Mouse (Mus musculus): ENCODE results near the gene Casp12. TPM values are rescaled to one million over a fixed set of nuclear protein-coding genes. Genes with fewer than 3 reads are reported as not detected.

The Casp12 gene
- polyA plus RNA-seq (2015; fragmentation: Nextera tagmentation; extraction: Ambion mirVana), result 2.2 and 2.5 TPM in 2 replicates

GRCm38 (mm10) chr9:5345291-5345898 lies at the start of gene Casp12:
Gene Casp12 (plus strand): TSS chr9:5345430.

GRCm38 (mm10) chr9:5298329-5299131 lies 46.7 kb upstream of the Casp12 start, which contains the start of gene Casp1:
Gene Casp1 (plus strand): TSS chr9:5298517.

DNA sequence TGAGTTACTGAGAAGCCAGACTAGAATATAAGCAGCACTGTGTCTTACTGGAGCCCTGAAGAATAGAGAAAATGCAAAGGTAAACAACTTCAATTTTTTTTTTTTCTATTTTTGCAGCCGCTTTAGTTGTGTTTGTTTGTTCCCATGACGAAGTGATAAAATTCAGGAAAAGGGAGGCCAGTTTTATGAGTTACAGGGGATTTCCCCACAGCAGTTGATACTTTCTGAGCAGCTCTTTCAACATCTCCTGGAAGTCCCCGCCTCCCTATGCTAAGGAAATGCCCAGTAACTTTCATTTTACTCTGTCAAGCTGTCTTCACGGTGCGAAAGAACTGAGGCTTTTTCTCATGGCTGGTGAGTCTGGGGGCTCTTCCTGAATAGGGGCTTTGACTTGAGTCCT lies 36.7 kb upstream of the Casp12 start, which contains the start of gene Casp4:
TSS of gene Casp4 (plus strand) at position 268 of the 400 bp plus-strand sequence.

Other genes starting within 250 kb of the Casp12 start
- 2.8 and 2.9 TPM in 2 replicates for gene Casp1, start 46.9 kb upstream of the Casp12 start, polyA plus RNA-seq (2015; fragmentation: Nextera tagmentation; extraction: Ambion mirVana)
- gene Casp4, start 36.6 kb upstream of the Casp12 start, polyA plus RNA-seq (2015; fragmentation: Nextera tagmentation; extraction: Ambion mirVana), result 1.3 and 1.6 TPM in 2 replicates

Measured in neural tube, postnatal 0 days (tissue).